Mouse (Mus musculus) adrenal gland (tissue): ENCODE data around the gene Gm21627.
"Not testable (repeated sequence)": the region's sequence is repeated elsewhere in the genome, so short reads cannot be mapped to it uniquely, and the experiment has no call there.

Experiments used
- intact Hi-C: fragments of 180-260 bp; cut with DNase I; formaldehyde crosslinking; loops from one replicate; pipeline ENCODE4 v1.15.1; 2025
- long read RNA-seq, 2 experiments: library from polyadenylated mRNA; unstranded; transcript quantifications; one replicate each; pipeline ENCODE4 v2.0.0; 2020; ENCODE audit warnings: borderline replicate concordance in 1 of 2; ENCODE audit not compliant: insufficient replicate concordance in 1 of 2

Gene Gm21627
- long read RNA-seq, experiment 1 = 0 reads
- long read RNA-seq, experiment 2 = 0 reads

DNA sequence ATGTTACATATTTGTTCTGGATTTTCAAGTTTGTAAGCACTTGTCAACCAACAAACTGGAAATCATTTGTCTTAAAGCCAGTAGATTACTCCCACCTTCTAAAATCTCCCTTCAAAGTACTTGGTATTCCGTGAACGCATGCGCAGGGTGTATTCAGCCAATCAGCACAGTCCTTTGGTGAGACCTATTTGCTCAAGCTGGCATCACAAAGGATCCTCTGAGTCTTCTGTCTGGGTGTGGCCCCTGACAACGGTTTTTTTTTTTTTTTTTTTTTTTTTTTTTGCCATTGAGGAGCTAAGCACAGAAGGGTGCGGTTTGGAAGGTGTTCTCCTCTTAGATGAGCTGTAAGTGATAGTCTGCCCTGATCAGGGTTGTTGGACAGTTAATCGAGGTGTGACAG is at the start of gene Gm21627:
TSS of gene Gm21627 (plus strand) at position 301 of the 400 bp plus-strand sequence.
- intact Hi-C loops = not testable (repeated sequence)
